Mouse (Mus musculus) kidney, postnatal 10 days (tissue): ENCODE data around the gene Kcnk4.

ENCODE experiments used
- DNase-seq: peaks from one replicate; pipeline ENCODE4 v3.0.0; 2021; ENCODE audit warnings: mixed read lengths

The Kcnk4 gene

GRCm38 (mm10) chr19:6874257-6874656 is 60.1 kb downstream of the Kcnk4 start:
- DNase-seq, result no peak
